ENCODE assay signal across 9 mouse cellular contexts in the genomic region with DNA sequence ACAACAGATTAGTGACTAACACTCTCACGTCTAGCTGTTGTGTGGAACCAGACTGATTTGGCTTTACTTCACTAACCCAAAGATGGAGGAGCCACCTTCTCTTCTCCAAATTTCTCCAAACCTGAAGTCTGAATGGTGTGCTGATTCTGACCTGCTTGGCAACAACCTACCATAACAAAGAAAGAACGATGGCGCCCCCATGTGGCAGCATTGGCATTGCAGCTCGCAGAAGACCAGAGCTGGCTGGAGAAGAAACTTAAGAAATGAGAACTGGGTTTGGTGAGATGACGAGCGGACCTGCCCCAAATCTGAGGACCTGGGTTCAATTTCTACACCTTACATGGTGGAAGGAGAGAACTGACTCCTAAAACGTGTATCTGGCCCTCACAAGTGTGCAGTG. TPM values are rescaled to one million over a fixed set of nuclear protein-coding genes. Genes with fewer than 3 reads are reported as not detected.
DNase-seq lines count a peak whose midpoint lies in the region; ATAC-seq lines count a peak whose summit lies in the region.
"Had no signal": no experiment of that assay in that cellular context is flagged by ENCODE, and none has a peak within 500 bp of the region (broad histone marks: within the 10 kb centered on the region; RNA-seq: fewer than 3 reads in every experiment).

No protein-coding gene starts in this region.

- no peak overlapping the region for H3K4me2 ChIP-seq in heart, embryonic 11.5 days
- no peak overlapping the region for H3K4me2 ChIP-seq in neural tube, embryonic 11.5 days (ENCODE audit: low read depth)
- H3K4me2 ChIP-seq: embryonic facial prominence, embryonic 15.5 days had no signal

- DNase-seq in heart, postnatal 10 days: peak; percentile 68 to 82
- DNase-seq in WW6 (ENCODE audit: low read depth, low spot score): peak; percentile 73
- DNase-seq in cerebellum, postnatal 4 days (ENCODE audit: low spot score in 2 of 2): peak; percentile 90 to 92
- peak; percentile 70 to 84 for DNase-seq in heart, postnatal 14 days
- DNase-seq in left cerebral cortex, postnatal 14 days (ENCODE audit: low spot score in 2 of 2): peak; percentile 92
- DNase-seq in neural tube, embryonic 11.5 days (ENCODE audit: low spot score): peak; percentile 80
- DNase-seq in thymus, postnatal 0 days (ENCODE audit: low spot score): peak; percentile 72

- H3K9me3 ChIP-seq in heart, embryonic 11.5 days (replicated peaks; ENCODE audit: control insufficient read depth, low read length): no peaks in the 10 kb centered on the region
- H3K9me3 ChIP-seq in neural tube, embryonic 11.5 days (ENCODE audit: control insufficient read depth, low read length): peaks cover 4% of the 10 kb centered on the region; the same call in 1 of the 2 replicates
- H3K9me3 ChIP-seq: embryonic facial prominence, embryonic 15.5 days had no signal

- no peaks in the 10 kb centered on the region for H3K27me3 ChIP-seq in heart, embryonic 11.5 days (ENCODE audit: control insufficient read depth, insufficient read depth, low read length)
- no peaks in the 10 kb centered on the region for H3K27me3 ChIP-seq in neural tube, embryonic 11.5 days (ENCODE audit: control insufficient read depth, insufficient read depth, low read length)
- H3K27me3 ChIP-seq: embryonic facial prominence, embryonic 15.5 days had no signal

- no peak overlapping the region for H3K4me3 ChIP-seq in heart, embryonic 11.5 days (ENCODE audit: low read depth, low read length)
- no peak overlapping the region for H3K4me3 ChIP-seq in neural tube, embryonic 11.5 days (ENCODE audit: low read depth, low read length)
- H3K4me3 ChIP-seq: embryonic facial prominence, embryonic 15.5 days had no signal

- ATAC-seq in heart, embryonic 11.5 days (replicated peaks; ENCODE audit: insufficient number of reproducible peaks, low FRiP score, low TSS enrichment): no peak
- ATAC-seq in neural tube, embryonic 11.5 days (ENCODE audit: insufficient read depth, low FRiP score, low TSS enrichment): no peak

- H3K36me3 ChIP-seq in heart, embryonic 11.5 days (ENCODE audit: control insufficient read depth, insufficient read depth, low read length): no peaks in the 10 kb centered on the region
- H3K36me3 ChIP-seq in neural tube, embryonic 11.5 days (ENCODE audit: control insufficient read depth, insufficient read depth, low read length): no peaks in the 10 kb centered on the region

- H3K27ac ChIP-seq in heart, embryonic 11.5 days (ENCODE audit: low read depth, low read length): no peak overlapping the region
- H3K27ac ChIP-seq in neural tube, embryonic 11.5 days (ENCODE audit: low read depth, low read length): no peak overlapping the region
- H3K27ac ChIP-seq: embryonic facial prominence, embryonic 15.5 days had no signal

- no peak overlapping the region for H3K9ac ChIP-seq in heart, embryonic 11.5 days (ENCODE audit: low read depth, low read length)
- no peak overlapping the region for H3K9ac ChIP-seq in neural tube, embryonic 11.5 days (ENCODE audit: low read length)
- H3K9ac ChIP-seq: embryonic facial prominence, embryonic 15.5 days had no signal

- 40% methylated on average over 7 of the region's 7 CpGs for WGBS in heart, embryonic 11.5 days (ENCODE audit: insufficient replicate concordance)
- WGBS in neural tube, embryonic 11.5 days: 41% methylated on average over 7 of the region's 7 CpGs

- intact Hi-C loops in heart, postnatal 10 days (cut with DNase I): loop anchor here (5.0 to 10.0 kb wide), 2 partner anchors 488 to 740 kb away; no protein-coding TSS in a partner anchor
- intact Hi-C loops in heart, postnatal 14 days (cut with DNase I): loop anchor here (2.0 to 10.0 kb wide), 2 partner anchors 490 to 834 kb away; a partner anchor contains a TSS
- intact Hi-C loops in left cerebral cortex, postnatal 14 days (cut with DNase I): loop anchor here (2.0 to 10.0 kb wide), 3 partner anchors 490 to 834 kb away; a partner anchor contains a TSS

- H3K4me1 ChIP-seq in heart, embryonic 11.5 days (ENCODE audit: control insufficient read depth, insufficient read depth, low read length): peaks cover 10% of the 10 kb centered on the region
- no peaks in the 10 kb centered on the region for H3K4me1 ChIP-seq in neural tube, embryonic 11.5 days (ENCODE audit: control insufficient read depth, insufficient read depth, low read length)
- H3K4me1 ChIP-seq: embryonic facial prominence, embryonic 15.5 days had no signal

RNA-seq across cellular contexts. Expression of a gene that starts 45.3 kb away (rescaled TPM):
- total RNA-seq in heart, postnatal 10 days (2021): 100 to 1,000 TPM; 128 to 136 TPM
- 84.1 and 101 TPM in 2 replicates for polyA plus RNA-seq in heart, embryonic 11.5 days (2014; fragmentation: Nextera tagmentation; extraction: Ambion mirVana)
- 100 to 1,000 TPM; 117 to 124 TPM for total RNA-seq in heart, postnatal 14 days (2021)
- total RNA-seq in left cerebral cortex, postnatal 14 days (2021): 100 to 1,000 TPM; 186 to 187 TPM
- 109 and 115 TPM in 2 replicates for polyA plus RNA-seq in neural tube, embryonic 11.5 days (2014; fragmentation: Nextera tagmentation; extraction: Ambion mirVana)
- polyA plus RNA-seq in thymus, postnatal 0 days (2015; fragmentation: Nextera tagmentation; extraction: Ambion mirVana): 99.0 and 106 TPM in 2 replicates
